Mouse (Mus musculus) heart, adult 8-10 months (tissue): Measurements from ENCODE around the gene Otulin. TPM values are rescaled to one million over a fixed set of nuclear protein-coding genes. Genes with fewer than 3 reads are reported as not detected.

ENCODE experiments used
- DNase-seq: peaks from one replicate; pipeline ENCODE4 v3.0.0; 2022; ENCODE audit warnings: low spot score
- total RNA-seq, 4 experiments: library from RNA; stranded (reverse); gene quantifications; 2 replicates each; pipeline ENCODE4 v1.2.4; 2022

Otulin gene
- total RNA-seq, 4 experiments from 2014 or later, result 25.7 to 29.2 (median 27.6) TPM

DNA sequence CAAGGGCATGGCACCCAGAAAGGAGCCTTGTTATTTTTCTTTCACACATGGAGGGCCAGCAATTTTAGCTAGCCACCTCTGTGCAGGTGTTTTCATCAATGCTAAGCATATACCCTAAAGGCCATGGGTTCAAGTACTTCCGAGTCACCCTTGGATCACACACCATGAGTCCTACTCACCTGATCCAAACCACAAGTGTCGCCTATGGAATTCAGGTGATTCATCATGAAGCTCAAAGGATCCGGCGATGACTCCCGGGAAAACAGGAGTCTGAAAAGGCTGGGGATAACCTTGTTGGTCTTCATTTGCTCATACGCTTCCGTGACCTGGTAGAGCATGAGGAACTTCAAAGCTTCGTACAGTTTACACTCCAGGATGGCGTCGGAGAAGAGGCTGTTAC is 27.4 kb upstream of the Otulin start:
- DNase-seq, result no peak

DNA sequence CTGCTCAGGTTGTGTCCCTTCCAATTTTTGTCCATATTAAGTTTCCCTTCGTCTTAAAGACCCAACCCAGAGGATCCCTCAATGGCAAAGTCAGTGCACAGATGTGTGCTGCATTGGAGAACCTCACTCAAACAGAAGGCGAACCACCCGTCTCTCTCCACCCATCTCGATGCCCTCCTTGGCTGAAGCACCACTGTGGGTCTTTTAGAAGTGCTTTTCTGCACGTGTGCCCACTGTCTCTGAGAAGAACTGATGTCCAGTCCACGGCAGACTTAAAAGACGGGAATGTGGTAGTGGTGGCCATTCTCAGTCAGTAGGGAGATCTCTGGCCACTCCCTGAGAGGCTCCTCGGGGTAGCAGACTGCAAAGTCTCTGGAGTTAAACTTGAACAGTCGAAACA is 26.1 kb upstream of the Otulin start:
- no peak for DNase-seq

DNA sequence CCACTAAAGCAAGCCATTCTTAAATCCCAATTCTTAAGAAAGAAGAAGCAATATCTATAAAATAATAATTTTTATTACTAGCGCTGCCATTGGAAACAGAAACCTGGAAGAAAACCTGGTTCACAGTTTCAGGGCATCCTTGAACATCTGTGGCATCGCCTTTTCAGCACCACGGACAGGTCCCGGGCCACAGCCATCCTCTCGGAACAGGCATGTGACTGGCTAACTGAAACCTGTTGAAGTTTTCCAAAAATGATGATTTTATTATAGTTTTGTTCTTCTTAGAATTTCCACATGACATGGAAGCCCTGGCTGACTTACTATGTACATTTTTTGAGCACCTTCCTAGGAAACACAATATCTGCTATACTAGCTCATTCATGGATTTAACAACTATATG is 24.5 kb upstream of the Otulin start:
- DNase-seq, result no peak

DNA sequence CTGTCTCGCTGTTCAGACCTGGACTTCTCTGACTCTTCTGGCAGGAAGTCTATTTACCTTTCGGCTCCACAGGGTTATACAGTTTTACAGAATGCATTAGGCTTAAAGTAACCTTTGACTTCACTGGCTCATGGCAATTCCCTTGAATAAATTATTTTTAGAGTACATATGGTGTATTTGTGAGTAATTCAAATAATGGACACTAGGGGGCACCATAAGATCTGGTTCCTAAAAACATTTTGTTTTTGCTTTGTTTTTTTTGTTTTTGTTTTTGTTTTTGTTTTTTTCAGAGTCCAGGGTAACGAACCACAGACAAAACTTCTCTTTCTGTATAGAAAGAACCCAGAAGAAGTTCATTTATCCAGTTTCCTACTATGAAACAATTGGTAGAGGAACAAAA is 17.2 kb upstream of the Otulin start:
- no peak for DNase-seq

DNA sequence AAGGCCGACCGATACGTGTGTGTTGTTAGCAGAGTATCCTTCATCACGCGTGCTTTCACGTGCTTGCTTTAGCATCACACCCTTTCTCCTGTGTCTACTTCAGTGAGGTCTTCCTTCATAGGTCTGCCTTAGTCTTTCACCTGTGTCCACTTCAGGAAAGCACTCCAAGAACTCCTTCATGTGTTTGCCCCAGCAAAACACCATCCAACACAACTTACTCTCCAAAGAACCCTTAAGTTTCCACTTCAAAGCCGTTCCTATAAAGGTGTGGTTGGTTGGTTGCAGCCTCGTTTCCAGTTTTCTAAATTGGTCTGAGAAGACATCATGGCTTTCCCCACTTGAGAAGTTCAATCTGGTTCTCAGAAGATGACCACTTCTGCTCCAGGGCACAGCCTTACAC is 16.2 kb upstream of the Otulin start:
- no peak for DNase-seq

DNA sequence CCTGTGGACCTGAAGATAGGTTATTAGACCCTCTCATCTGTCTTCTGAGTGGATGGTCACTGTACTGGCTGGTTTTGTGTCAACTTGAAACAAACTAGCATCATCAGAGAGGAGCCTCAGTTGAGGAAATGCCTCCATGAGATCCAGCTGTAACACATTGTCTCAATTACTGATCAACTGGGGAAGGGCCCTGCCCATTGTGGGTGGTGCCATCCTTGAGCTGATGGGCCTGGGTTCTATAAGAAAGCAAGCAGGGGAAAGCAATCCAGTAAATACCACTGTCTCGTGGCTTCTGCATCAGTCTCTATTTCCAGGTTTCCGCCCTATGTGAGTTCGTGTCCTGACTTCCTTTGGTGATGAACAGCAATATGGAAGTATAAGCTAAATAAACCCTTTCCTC is 14.8 kb upstream of the Otulin start:
- DNase-seq, result no peak

DNA sequence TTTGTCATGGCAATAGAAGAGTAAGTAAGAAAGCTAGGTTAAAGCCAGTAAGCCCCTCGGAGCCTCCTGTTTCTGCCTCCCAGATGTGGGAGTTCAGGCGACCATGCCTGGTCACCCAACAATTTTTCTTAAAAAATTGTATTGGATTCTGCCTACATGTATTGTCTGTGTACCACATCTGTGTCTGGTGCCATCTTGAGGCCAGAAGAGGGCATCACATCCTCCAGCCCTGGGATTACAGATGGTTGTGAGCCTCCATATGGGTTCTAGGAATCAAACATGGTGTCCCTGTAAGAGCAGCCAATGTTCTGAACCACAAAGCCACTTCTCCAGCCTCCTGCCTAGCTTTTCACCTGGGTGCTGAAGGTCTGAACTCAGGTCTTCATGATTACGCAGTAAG is 12.4 kb upstream of the Otulin start:
- peak; percentile 55 for DNase-seq

DNA sequence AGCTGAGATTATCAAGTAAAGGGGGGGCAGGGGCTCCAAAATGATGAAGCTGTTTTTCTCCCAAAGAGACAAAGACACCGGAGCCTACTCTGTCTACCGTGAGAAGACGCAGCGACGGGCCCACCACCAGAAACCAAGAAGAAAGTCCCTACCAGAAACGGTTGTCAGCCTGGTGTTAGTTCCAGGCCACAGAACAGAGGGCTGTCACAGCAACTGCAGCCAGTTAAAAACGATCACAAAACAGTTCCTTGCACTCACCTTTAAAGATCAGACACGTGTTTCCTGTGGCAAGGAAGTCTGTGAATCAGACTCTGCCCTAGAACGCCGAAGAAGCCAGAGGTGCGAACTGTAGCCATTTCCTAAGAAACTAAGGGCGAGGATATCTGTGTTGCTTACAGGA is 10.7 kb upstream of the Otulin start:
- DNase-seq, result no peak

DNA sequence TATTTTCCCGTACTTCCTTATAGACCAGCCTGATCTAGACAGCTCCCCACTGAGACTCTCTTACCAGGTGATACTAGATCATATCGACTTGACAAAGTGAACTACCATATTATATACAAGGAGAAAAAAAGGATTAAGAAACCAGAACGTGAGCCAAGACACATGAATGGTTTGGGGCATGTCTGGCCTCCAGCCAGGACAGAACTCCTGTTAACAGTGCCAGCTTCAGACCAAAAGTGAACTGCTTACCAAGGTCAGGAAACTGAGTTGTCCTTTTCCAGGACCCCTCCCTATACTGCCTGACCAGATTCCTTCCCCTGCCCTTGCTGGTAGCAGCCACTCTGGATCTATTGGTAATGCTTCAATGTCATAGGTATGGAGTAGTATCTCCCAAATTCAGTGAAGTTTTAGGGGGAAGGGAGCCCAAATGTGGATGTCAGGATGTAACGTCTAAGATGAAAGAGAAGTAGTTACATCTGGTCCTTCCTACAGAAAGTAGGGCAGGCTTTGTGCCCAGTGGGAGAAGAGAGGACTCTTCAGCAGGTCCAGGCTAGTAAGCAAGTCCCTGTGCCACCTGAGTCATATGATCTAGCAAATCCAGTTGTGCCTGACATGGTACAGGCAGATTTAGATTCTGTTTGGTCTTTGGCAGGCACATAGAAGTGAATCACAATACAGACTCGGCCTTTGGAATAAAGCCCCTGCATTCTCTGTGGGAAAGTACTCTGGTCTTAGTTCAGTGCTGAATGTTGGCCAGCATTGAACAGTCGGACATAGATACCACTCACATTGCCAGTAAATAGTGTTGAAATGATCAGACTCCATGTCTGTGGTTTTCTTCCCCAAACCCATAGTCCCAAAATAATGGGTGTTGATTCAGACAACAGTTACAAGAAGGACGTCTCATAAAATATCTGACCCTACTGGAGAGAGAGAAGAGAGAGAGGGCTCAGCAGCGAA is 3.7 kb upstream of the Otulin start:
- no peak for DNase-seq

DNA sequence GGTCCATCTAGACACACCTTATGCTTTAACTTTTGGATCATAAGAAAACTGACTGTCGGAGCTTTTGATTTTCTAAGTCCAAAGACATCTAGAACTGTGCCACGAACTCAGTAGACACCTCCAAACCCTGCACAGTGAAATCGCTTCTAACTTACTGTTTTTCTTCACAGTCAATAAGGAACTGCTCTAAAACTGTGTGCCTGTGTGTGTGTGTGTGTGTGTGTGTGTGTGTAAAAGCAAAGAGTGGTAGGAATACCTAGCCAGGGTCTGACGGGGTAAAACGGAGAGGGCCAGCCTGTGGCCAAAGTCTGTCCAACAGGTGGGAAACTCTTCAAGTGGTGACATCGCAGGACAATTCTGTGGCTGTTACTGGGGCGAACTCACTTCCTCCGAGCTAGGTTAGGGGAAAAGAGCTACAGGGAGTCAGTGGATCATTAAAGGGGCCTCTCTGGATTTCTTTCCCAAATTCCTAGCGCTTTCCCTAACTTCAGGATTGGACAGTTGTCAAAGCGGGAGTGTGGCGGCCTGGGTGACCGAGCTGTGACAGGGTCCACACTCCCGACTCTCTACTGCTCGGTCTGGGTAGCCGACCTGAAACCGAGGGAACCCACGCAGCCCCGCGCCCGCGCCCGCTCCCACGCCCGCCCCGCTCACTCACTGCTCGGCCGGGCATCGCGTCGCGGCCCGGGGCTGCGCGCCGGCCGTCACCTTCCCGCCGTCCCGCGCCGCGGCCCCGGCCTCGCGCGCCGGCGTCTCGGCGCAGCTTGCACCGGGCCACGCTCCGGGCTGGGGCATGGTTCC is 493 bp downstream of the Otulin start:
- DNase-seq, result no peak

DNA sequence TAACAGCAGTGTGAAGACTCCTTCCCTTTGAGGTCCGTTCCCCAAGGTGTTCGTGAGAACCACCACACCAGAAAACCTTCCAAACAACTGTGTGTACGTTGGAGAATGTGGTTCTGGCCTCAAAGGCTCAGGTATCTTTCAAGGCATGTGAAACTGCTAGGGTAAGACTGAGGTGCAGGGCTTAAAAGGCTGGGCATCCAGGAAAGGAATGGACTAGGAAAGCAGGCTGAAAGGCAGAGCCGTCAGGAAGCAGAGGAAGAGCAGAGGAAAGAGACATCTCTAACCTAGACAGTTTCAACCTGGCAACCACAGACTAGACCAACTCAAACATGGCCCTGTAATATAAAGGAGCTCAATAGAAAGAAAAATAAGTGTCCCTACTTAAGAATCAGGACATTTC is 1.4 kb downstream of the Otulin start:
- DNase-seq, result no peak

DNA sequence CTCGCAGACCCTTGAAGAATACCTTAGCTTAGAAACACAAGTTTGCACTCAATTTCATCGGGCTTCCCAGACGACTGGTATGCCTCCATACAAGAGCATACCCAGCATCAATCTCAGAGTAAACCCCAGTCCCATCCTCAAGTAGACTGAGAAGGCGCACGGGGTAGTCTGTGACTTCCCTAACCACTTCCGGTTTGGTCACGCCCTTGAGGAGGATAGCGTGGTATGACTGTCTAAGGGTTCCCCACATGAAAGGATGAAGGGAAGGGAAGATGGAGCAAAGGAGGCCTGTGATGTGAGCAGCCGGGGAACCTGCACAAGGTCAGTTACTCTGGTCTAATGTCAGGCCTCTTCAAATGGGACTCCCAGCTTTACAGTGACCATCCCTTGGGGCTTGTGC is 2.7 kb downstream of the Otulin start:
- DNase-seq, result no peak

DNA sequence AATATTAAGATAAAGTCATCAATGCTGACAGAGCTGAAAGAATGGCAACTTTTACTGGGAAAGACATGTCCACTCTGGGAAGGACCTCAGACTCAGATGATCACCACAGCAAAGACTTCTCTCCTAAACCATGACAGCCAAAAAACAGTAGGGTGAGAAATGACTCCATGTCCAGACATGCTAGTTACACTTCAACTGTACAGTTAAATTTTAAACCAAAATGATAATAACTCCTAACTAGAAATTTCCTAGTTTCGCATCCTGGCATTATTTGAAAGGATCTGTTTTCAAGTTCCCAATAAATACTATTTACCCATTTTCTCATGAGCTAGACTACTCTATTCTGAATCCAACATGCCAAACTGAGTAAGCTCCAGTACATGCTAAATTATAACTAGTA is 4.2 kb downstream of the Otulin start:
- no peak for DNase-seq

DNA sequence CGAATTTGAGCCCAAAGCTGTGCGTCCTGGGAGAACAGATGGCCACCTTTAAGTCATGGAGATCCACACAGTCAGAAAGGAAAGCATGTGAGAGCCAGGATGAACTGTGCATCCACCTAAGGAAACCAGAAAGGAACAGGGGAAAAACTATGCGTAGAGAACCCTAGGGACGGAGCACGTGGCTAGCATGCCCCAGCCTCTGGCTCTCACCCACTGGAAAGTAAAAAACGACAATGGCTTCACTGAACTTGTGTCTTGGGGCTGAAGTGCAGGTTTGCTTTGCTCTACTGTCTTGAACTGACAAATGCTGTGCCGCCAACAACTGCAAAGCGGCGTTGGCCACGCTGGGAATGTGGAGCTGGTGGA is 4.6 kb downstream of the Otulin start:
- no peak for DNase-seq

DNA sequence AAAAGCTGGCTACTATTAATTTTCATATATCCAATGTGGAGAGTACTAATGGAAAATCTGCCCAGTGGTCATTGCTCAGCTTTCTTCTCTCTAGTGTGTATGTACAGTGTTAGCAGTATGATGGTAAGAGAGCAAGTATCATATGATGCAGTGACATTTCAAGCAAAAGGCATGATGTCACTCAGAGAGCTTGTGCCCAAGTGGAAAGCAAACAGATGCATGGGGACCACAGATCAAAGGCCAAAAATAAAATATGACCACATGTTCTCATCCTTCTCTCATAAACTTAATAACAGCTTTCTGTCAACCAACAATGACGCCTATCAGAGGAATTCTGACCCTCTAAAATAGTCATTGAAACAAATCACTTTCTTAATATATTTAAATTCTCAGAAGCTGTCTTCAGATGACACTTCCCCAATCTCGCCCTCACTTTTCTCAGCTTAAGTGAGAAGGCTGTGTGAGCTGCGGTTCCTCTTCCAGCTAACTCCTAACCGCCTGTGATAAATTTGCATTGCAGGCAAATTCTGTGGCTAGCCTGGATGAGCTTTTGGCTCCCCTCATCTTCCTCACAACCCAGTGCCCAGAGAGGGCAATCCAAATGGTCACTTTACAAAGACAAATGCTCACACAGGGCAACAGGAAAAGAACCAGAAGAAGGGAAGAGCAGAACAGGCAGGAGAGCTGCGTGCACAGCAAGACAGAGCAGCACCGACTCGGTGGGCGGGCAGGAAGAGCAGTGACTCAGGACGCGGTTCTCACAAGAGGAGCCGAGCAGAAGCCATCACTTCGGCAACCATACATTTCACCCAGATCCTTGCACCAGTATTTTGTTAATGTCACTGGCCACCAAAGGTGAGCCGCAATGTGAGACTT is 5.2 kb downstream of the Otulin start:
- no peak for DNase-seq

DNA sequence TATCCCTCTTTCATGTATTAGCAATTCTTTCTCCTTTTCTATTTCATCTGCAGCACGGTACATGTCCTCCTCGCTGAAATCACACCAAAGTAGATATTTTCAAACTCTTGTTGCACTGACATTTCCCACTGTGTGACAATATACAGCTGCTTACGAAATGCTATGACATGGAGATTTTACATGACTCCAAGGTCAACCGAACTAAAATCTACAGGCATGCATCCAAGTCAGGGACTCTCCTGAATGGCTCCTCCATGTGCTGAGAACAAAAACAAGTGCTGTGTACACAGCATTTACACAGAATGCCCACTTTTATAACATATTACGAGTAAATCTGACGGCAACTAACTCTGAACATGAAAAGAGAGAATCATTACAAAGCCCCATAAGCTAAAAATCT is 7.2 kb downstream of the Otulin start:
- no peak for DNase-seq

DNA sequence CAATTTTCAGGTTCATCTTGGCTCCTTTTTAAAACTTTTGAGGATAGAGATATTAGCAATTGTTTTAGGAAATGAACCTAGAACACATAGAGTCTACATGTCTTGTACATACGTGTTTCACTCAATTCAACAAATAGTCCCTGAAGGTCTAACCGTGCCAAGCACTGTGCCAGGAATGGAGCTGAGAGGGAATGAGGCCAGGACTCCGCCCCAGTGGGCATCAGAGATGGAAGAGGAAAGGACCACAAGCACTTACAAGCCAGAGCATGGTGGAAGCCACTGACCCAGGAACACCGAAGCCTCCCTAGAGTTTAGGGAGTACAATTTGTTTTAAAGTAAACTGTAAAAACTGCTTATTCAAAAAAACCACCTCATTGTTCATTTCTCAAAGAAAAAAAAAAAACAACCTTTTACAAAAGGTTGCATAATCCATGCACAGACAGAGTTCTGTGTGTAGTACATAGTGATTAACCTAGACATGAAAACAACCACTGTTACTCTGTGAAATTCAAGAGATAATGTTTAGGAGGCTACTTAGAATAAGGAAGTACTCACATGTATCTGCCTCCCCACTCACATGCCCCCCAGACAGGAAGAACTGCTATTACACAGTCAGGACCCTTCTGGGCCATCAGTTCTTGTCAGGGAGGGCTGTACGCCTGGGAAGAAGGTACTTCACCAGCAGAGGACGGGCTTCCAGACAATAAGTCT is 9.9 kb downstream of the Otulin start:
- DNase-seq, result no peak

DNA sequence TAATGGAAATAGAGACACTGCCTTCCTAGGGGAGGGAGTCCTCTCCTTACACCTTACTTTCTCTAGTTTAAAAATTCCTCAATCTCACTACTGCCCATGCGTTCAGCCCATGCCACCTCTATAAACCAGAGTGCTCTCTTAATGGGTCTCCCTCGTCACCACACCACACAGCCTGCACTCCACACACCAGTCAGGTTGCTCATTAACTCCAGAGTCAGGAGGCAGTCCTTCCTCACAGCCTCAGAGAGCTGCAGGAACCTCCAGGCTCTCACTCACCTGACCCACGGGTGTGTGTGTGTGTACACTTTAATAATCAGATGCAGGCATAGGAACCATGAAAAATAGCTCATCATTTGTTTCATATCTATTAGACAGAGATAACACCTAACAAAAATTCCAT is 10.8 kb downstream of the Otulin start:
- DNase-seq, result no peak

DNA sequence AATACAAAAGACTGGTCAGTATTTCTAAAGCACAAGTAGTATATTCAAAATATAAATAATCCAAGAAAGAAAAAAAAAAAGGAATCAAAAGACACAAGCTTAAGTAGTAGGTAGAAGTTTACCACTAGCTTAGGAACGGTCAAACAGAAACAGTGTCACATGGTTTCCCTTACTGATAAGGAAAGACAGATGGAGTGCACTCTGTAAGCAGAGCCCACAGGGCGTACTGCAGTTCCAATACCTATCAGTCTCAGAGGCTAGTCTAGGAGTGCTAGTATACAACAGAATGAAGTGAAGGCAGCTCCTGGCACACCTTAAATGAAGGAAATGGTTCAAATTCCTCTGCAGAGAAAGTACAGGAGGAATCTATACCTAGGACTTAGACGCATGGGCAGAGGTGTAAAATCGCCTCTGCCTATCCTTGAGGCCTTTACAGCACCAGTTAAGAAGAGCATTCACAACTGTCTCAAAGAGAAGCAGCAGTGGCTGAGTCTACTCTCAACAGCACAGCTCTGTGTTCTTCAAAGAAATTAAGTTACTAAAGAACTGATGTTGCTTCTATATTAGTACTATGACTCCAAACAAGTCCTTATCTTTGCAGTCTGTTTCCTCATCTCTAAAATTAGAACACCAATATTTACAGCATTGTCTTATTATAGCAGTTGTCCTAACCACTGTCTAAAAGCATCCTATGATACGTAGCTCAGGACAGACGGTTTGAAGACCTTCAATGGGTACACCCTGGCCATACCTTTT is 11.5 kb downstream of the Otulin start:
- peak; percentile 44 for DNase-seq

DNA sequence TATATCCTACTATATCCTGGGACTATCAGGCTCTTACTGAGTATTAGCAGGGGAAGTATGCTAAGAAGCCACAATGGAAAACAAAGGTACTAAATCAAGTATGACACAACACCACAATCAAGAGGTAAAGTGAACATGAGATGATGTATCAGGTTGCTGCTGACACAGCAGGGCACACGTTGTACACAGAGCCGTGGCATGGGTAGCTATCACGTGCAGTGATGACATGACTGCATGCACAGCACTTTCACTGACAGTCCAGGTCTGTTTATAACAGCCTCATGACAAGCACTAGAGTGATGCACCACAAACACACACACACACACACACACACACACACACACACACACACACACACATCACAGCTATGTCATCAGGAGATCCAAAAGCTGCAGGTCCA is 13.3 kb downstream of the Otulin start:
- no peak for DNase-seq

DNA sequence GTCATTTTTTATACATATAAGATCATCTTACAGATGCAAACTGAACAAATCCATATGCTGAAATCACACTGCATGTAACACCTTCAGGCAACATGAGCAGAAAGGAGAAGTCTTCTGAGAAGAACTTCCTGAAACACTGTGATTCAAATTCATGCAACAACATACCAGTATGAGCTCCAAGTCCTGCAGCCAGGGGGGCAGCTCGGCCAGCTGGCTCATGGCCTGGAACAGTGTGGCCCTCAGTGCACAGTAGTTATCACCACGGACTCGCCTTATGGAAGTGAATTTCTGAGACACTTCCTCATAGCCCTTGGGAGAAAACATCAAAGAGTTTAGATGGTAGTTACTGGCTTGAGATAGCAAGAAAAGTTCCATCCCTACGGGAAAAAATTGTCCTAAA is 14.3 kb downstream of the Otulin start:
- DNase-seq, result peak; percentile 87
